Mouse (Mus musculus) liver, embryonic 11.5 days (tissue): ENCODE results near the gene Kif14. TPM values are rescaled to one million over a fixed set of nuclear protein-coding genes. Genes with fewer than 3 reads are reported as not detected.
A peak's percentile ranks its signal among the peaks of the same experiment; 100 is the strongest.

Experiments
- ATAC-seq: fragments of 200-750 bp; cut with Nextera tagmentation; replicated peaks from 2 replicates; pipeline ENCODE4 v1.8.0; 2017; ENCODE audit warnings: moderate number of reproducible peaks, mild to moderate bottlenecking, moderate TSS enrichment, moderate library complexity; ENCODE audit not compliant: low FRiP score
- DNase-seq: peaks from one replicate; pipeline ENCODE4 v3.0.0-alpha.2; 2017; ENCODE audit warnings: low spot score
- H3K27ac ChIP-seq: fragments of 300-500 bp; sonication (generic); 2 replicates; pipeline ENCODE4 v1.5.1; 2014; ENCODE audit warnings: mild to moderate bottlenecking, low read depth, low read length, control low read depth
- H3K27me3 ChIP-seq: fragments of 300-500 bp; sonication (generic); replicated peaks from 2 replicates; pipeline ENCODE4 v1.6.1; 2014; ENCODE audit warnings: low read length, mixed read lengths; ENCODE audit not compliant: control insufficient read depth, insufficient read depth
- H3K36me3 ChIP-seq: fragments of 300-500 bp; sonication (generic); 2 replicates; pipeline ENCODE4 v1.6.1; 2014; ENCODE audit warnings: mild to moderate bottlenecking, low read length, moderate library complexity, mixed read lengths; ENCODE audit not compliant: control insufficient read depth, insufficient read depth
- H3K4me1 ChIP-seq: fragments of 300-500 bp; sonication (generic); replicated peaks from 2 replicates; pipeline ENCODE4 v1.6.1; 2014; ENCODE audit warnings: low read length, mixed read lengths; ENCODE audit not compliant: control insufficient read depth, insufficient read depth
- H3K4me2 ChIP-seq: fragments of 300-500 bp; sonication (generic); 2 replicates; pipeline ENCODE4 v1.6.1; 2014; ENCODE audit warnings: mild to moderate bottlenecking, control low read depth, moderate library complexity
- H3K4me3 ChIP-seq: fragments of 300-500 bp; sonication (generic); 2 replicates; pipeline ENCODE4 v1.5.1; 2014; ENCODE audit warnings: low read depth, low read length, control low read depth
- H3K9ac ChIP-seq: fragments of 300-500 bp; sonication (generic); 2 replicates; pipeline ENCODE4 v1.6.1; 2014; ENCODE audit warnings: low read depth, low read length, control low read depth
- H3K9me3 ChIP-seq: fragments of 300-500 bp; sonication (generic); 2 replicates; pipeline ENCODE4 v1.6.1; 2016; ENCODE audit warnings: low read length, inconsistent platforms, mixed read lengths; ENCODE audit not compliant: control insufficient read depth
- WGBS: fragments of 180-500 bp; shearing (Covaris S2); extraction: QIAGEN DNeasy Blood & Tissue Kit; methylation state at CpG from one replicate; pipeline ENCODE4 v1.1.7; 2014; 5-methylcytosine and 5-hydroxymethylcytosine counted together
- polyA plus RNA-seq: library from polyadenylated mRNA; unstranded; fragments of >200 nt; fragmentation: Nextera tagmentation; extraction: Ambion mirVana; gene quantifications from 2 replicates; pipeline ENCODE4 v1.2.1, GENCODE M21; 2014

Gene Kif14
- polyA plus RNA-seq, 1 experiment from 2014 or later = 9.3 TPM

GRCm38 (mm10) chr1:136566386-136566785 is 100.2 kb downstream of the Kif14 start:
- Histone ChIP-seq H3K4me3 (no peak overlapping the region), H3K9me3 (no peaks in the 10 kb centered on the region), H3K36me3 (no peaks in the 10 kb centered on the region), H3K27me3 (no peaks in the 10 kb centered on the region), H3K27ac (no peak overlapping the region), H3K4me2 (no peak overlapping the region), H3K9ac (no peak overlapping the region), H3K4me1 (peaks cover 9% of the 10 kb centered on the region; the same call in 1 of the 2 replicates)
- ATAC-seq = no peak
- 87% methylated on average over 5 of the region's 5 CpGs for WGBS
- DNase-seq = no peak

- H3K4me2 ChIP-seq = no peak overlapping the region
- no peak overlapping the region for H3K9ac ChIP-seq
- H3K4me3 ChIP-seq = no peak overlapping the region
- 85% methylated on average over 4 of the region's 4 CpGs for WGBS
- no peak for DNase-seq
- peaks cover 6% of the 10 kb centered on the region; the same call in 1 of the 2 replicates for H3K4me1 ChIP-seq
- no peaks in the 10 kb centered on the region for H3K9me3 ChIP-seq
- H3K27ac ChIP-seq = no peak overlapping the region
- ATAC-seq = no peak
- no peaks in the 10 kb centered on the region for H3K36me3 ChIP-seq
- H3K27me3 ChIP-seq = no peaks in the 10 kb centered on the region
These were observed 101.5 kb downstream of the Kif14 start for GRCm38 (mm10) chr1:136567641-136568040.

DNA sequence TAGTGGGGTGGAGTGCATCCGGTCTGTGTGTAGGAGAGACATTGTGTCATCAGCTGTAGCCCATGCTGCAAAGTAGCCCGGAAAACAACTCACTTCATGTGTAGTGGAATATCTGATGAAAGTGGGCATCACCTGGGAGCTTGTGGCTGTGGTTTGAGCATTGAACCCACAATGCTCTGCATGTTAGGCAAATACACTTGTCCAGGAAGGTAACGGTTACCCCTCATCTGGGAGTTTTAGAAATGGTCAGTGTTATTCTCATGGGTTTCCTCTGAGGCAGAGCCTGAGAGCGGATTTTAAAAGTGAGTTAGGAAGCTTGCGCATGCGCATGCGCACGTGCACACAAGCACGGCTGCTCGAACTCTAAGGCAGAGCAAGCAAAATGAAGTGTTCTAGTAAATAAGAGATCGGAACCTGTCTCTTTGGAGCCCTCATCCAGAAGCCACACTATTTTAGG is 102.6 kb downstream of the Kif14 start:
- DNase-seq (no peak), ATAC-seq (no peak)
- Histone ChIP-seq H3K36me3 (no peaks in the 10 kb centered on the region), H3K4me1 (peaks cover 6% of the 10 kb centered on the region; the same call in 1 of the 2 replicates), H3K9ac (no peak overlapping the region), H3K27ac (no peak overlapping the region), H3K27me3 (no peaks in the 10 kb centered on the region), H3K4me3 (no peak overlapping the region), H3K4me2 (no peak overlapping the region), H3K9me3 (no peaks in the 10 kb centered on the region)
- WGBS = 90% methylated on average over 11 of the region's 11 CpGs

DNA sequence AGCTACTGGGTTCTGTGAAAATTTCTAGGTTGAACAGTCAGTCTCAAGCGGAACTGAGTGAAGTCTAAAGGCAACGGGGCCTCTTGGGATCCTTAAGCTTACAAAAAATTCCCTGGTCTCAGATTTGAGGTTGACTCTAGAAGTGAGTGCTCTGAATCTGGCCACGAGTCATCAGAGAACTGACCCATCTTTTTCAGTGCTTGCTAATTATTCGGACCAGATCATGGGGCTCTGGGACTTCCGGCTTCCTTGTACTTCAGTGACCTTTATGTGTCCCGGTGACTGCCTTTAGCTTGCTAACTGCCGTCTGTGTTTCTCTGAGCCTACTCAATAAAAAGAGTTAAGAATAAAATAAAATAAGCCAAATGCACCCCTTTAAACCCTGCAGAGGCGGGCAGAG is 103.1 kb downstream of the Kif14 start:
- H3K36me3 ChIP-seq = no peaks in the 10 kb centered on the region
- H3K4me1 ChIP-seq = peaks cover 6% of the 10 kb centered on the region; the same call in 1 of the 2 replicates
- H3K9ac ChIP-seq = no peak overlapping the region
- H3K4me3 ChIP-seq = no peak overlapping the region
- H3K9me3 ChIP-seq = no peaks in the 10 kb centered on the region
- H3K27ac ChIP-seq = no peak overlapping the region
- WGBS = 84% methylated on average over 8 of the region's 8 CpGs
- no peak overlapping the region for H3K4me2 ChIP-seq
- H3K27me3 ChIP-seq = no peaks in the 10 kb centered on the region
- DNase-seq (no peak), ATAC-seq (no peak)

GRCm38 (mm10) chr1:136569626-136570297 is 103.6 kb downstream of the Kif14 start:
- Histone ChIP-seq H3K4me2 (peak overlapping the region; percentile 47; the same call in 1 of the 2 replicates), H3K27ac (no peak overlapping the region), H3K36me3 (no peaks in the 10 kb centered on the region), H3K4me3 (no peak overlapping the region), H3K9me3 (no peaks in the 10 kb centered on the region), H3K27me3 (no peaks in the 10 kb centered on the region), H3K4me1 (peaks cover 6% of the 10 kb centered on the region; the same call in 1 of the 2 replicates), H3K9ac (no peak overlapping the region)
- WGBS = 45% methylated on average over 20 of the region's 20 CpGs
- ATAC-seq (no peak), DNase-seq (no peak)

DNA sequence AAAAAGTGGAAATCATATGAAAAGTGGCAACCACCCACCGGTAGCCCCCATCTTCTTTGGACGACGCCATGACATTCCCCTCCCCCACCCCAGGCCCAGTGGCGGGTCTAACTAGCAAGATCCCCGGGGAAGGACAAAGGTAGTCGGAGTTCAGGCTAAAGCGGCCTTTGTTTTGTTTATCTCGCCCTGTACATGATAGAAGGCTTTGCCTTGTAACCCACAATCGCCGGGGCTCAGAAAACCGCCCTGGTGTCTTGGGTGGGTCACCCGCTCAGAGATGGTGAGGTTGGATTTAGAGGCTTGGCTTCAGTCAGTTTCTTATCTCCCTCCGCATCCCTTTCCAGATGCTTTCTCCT is 104.1 kb downstream of the Kif14 start:
- H3K9ac ChIP-seq = no peak overlapping the region
- peak overlapping the region; percentile 47; the same call in 1 of the 2 replicates for H3K4me2 ChIP-seq
- WGBS = 9% methylated on average over 13 of the region's 13 CpGs
- no peaks in the 10 kb centered on the region for H3K9me3 ChIP-seq
- H3K4me1 ChIP-seq = peaks cover 6% of the 10 kb centered on the region; the same call in 1 of the 2 replicates
- peak; percentile 52 for DNase-seq
- no peak overlapping the region for H3K4me3 ChIP-seq
- no peak overlapping the region for H3K27ac ChIP-seq
- H3K27me3 ChIP-seq = no peaks in the 10 kb centered on the region
- H3K36me3 ChIP-seq = no peaks in the 10 kb centered on the region
- peak; percentile 54; the same call in 1 of the 2 replicates for ATAC-seq

DNA sequence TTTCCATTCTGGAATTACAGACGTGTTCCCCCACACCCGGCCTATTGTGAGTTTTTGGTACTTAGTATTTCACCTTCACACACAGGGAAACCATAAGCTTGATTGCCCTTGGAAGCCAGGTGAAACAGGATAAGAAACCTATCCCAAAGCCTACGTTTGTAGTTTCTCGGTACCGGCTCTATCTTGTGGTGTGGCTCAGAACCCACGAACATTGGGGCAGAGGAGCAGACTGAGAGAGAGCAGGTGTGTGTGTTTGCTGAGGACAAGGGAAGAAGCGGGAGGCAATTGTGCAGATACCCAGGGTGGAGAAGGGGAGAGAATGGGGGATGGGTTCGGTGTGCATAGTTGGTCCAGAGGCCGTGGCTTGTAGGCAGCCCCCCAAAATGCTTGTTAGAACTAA is 104.8 kb downstream of the Kif14 start:
- H3K4me2 ChIP-seq = no peak overlapping the region
- no peak overlapping the region for H3K27ac ChIP-seq
- no peaks in the 10 kb centered on the region for H3K9me3 ChIP-seq
- 78% methylated on average over 9 of the region's 9 CpGs for WGBS
- ATAC-seq (no peak), DNase-seq (no peak)
- no peaks in the 10 kb centered on the region for H3K27me3 ChIP-seq
- H3K9ac ChIP-seq = no peak overlapping the region
- H3K36me3 ChIP-seq = no peaks in the 10 kb centered on the region
- H3K4me3 ChIP-seq = no peak overlapping the region
- peaks cover 6% of the 10 kb centered on the region; the same call in 1 of the 2 replicates for H3K4me1 ChIP-seq

DNA sequence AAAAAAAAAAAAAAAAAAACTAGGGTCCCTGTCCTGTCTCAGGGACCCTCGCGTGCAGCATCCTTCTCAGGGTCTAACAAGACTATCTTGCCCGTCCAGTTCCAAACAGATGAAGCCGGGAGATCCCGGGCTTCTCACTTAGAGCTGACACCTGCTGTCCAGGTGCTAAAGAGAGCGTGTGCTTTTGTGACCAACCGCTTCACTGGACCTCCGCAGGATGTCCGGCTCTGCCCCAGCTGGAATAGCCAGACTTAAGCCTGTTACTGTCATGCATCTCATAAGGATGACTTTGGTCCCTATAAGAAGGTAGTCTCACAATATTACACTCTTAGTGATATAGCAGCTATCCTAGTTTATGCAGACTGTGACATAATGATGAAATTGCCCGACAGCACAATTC is 105.4 kb downstream of the Kif14 start:
- Histone ChIP-seq H3K4me2 (no peak overlapping the region), H3K4me3 (no peak overlapping the region), H3K9ac (no peak overlapping the region), H3K9me3 (no peaks in the 10 kb centered on the region), H3K4me1 (peaks cover 6% of the 10 kb centered on the region; the same call in 1 of the 2 replicates), H3K36me3 (no peaks in the 10 kb centered on the region), H3K27ac (no peak overlapping the region), H3K27me3 (no peaks in the 10 kb centered on the region)
- DNase-seq (no peak), ATAC-seq (no peak)
- 84% methylated on average over 10 of the region's 10 CpGs for WGBS
